Mouse (Mus musculus) limb, embryonic 14.5 days (tissue): ENCODE results near the gene Fmnl3. TPM values are rescaled to one million over a fixed set of nuclear protein-coding genes. Genes with fewer than 3 reads are reported as not detected.
A peak's percentile ranks its signal among the peaks of the same experiment; 100 is the strongest.

ENCODE experiments used
- ATAC-seq: fragments of 200-750 bp; cut with Nextera tagmentation; 2 replicates; pipeline ENCODE4 v1.8.0; 2017; ENCODE audit warnings: low read depth, moderate number of reproducible peaks, moderate TSS enrichment; ENCODE audit not compliant: low FRiP score
- DNase-seq: peaks from one replicate; pipeline ENCODE4 v3.0.0-alpha.2; 2015; ENCODE audit warnings: low spot score
- H3K27ac ChIP-seq: fragments of 300-500 bp; sonication (generic); replicated peaks from 2 replicates; pipeline ENCODE4 v1.5.1; 2014; ENCODE audit warnings: low read depth, mild to moderate bottlenecking, low read length, moderate library complexity, mixed read lengths
- H3K27me3 ChIP-seq: fragments of 300-500 bp; sonication (generic); 2 replicates; pipeline ENCODE4 v1.6.1; 2014; ENCODE audit warnings: low read length, mixed read lengths; ENCODE audit not compliant: control insufficient read depth, insufficient read depth
- H3K36me3 ChIP-seq: fragments of 300-500 bp; sonication (generic); 2 replicates; pipeline ENCODE4 v1.6.1; 2014; ENCODE audit warnings: mild to moderate bottlenecking, low read length, moderate library complexity, mixed read lengths; ENCODE audit not compliant: control insufficient read depth, insufficient read depth
- H3K4me1 ChIP-seq: fragments of 300-500 bp; sonication (generic); 2 replicates; pipeline ENCODE4 v1.6.1; 2014; ENCODE audit warnings: antibody characterized with exemption, low read length, mixed read lengths; ENCODE audit not compliant: control insufficient read depth, insufficient read depth
- H3K4me2 ChIP-seq: fragments of 300-500 bp; sonication (generic); replicated peaks from 2 replicates; pipeline ENCODE4 v1.6.1; 2014; ENCODE audit warnings: low read depth, mild to moderate bottlenecking, low read length, moderate library complexity; ENCODE audit not compliant: severe bottlenecking
- H3K4me3 ChIP-seq: fragments of 300-500 bp; sonication (generic); replicated peaks from 2 replicates; pipeline ENCODE4 v1.5.1; 2014; ENCODE audit warnings: low read length
- H3K9ac ChIP-seq: fragments of 300-500 bp; sonication (generic); 2 replicates; pipeline ENCODE4 v1.6.1; 2014; ENCODE audit warnings: mild to moderate bottlenecking, low read depth, low read length, moderate library complexity; ENCODE audit not compliant: severe bottlenecking
- H3K9me3 ChIP-seq: fragments of 300-500 bp; sonication (generic); 2 replicates; pipeline ENCODE4 v1.6.1; 2016; ENCODE audit warnings: low read length; ENCODE audit not compliant: control insufficient read depth
- POLR2A ChIP-seq: fragments of 200-500 bp; IDR thresholded peaks from 2 replicates; pipeline ENCODE4 v1.8.0; 2012; ENCODE audit warnings: inconsistent platforms, mild to moderate bottlenecking, moderate library complexity, borderline replicate concordance; ENCODE audit not compliant: insufficient read depth, insufficient read length; ENCODE audit errors: extremely low read depth
- WGBS: fragments of 180-500 bp; shearing (Covaris S2); extraction: QIAGEN DNeasy Blood & Tissue Kit; methylation state at CpG from one replicate; pipeline ENCODE4 v1.1.7; 2014; 5-methylcytosine and 5-hydroxymethylcytosine counted together
- polyA plus RNA-seq, 2 experiments: library from polyadenylated mRNA; depleted of rRNA in 1 of 2; stranded (reverse) in 1 of 2; unstranded in 1 of 2; fragments of >200 nt; fragmentation: Nextera tagmentation in 1 of 2; extraction: Ambion mirVana in 1 of 2; gene quantifications; 2 replicates each; pipeline versions ENCODE4 v1.2.1 to v1.2.3; 2012 to 2014

Fmnl3 gene
- polyA plus RNA-seq, 2 experiments, result 19.8 to 55.0 TPM

DNA sequence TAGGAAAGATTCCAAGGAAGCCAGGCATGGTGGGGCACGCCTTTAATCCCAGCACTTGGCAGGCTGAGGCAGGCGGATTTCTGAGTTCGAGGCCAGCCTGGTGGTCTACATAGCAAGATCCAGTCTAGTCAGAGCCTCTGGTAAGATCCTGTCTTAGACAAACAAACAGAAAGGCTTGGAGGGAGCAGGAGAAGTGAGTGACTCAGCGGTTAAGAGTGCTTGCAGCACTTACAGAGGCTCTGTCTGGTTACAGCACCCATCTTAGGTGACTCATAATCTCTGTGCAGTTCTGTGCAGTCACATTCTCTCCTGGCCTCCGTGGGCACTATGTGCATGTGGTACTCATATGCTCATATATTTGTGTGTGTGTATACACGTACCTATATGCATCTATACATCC, 30.3 kb upstream of the Fmnl3 start:
- H3K27me3 ChIP-seq, result no peaks in the 10 kb centered on the region
- H3K4me3 ChIP-seq, result no peak overlapping the region
- no peaks in the 10 kb centered on the region for H3K9me3 ChIP-seq
- no peak overlapping the region for H3K27ac ChIP-seq
- peaks cover 43% of the 10 kb centered on the region for H3K36me3 ChIP-seq
- no peak for TF ChIP-seq POLR2A
- peaks cover 3% of the 10 kb centered on the region; the same call in 1 of the 2 replicates for H3K4me1 ChIP-seq
- DNase-seq (no peak), ATAC-seq (no peak)
- no peak overlapping the region for H3K4me2 ChIP-seq
- H3K9ac ChIP-seq, result no peak overlapping the region
- 91% methylated on average over 6 of the region's 6 CpGs for WGBS

DNA sequence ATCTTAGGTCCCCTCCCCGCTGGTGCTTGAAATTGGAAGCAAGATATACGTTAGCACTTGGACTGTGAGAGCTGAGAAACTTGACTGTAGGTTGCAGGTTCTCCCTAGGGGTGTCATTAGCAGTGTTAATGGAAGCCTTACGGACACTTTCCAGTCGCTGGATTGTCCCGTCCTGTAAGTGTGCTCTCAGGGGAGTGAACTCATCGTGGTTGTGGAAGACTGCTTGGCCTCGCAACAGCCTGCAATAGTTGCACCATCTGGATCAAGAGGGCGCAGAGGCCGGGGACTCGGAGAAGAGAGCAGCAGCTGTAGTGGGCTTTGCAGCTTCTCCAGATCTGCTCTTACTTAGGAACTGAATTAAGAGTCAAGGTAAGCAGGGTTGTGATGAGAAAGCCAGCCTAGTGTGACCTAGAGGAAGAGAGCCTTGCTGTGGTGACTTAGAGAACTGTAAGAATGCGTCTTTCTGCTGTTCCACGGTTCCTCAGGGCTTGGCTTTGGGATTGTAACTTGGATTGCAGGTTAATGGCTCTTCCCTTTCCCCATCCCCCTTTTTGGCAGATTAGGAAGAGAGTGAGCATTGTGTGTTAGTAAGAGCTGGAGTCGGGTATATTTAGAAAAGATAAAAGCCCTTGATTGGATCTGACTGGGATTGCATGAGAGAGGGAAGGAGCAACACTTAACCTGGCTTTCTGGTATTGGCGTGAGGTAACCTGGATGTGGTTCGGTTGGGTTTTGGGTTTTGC, 29.4 kb upstream of the Fmnl3 start:
- Histone ChIP-seq H3K4me2 (no peak overlapping the region), H3K4me1 (peaks cover 12% of the 10 kb centered on the region), H3K27ac (0 out of 2 replicates have a peak overlapping the region, but pooled peaks have one; percentile 13), H3K36me3 (peaks cover 34% of the 10 kb centered on the region), H3K4me3 (no peak overlapping the region), H3K27me3 (no peaks in the 10 kb centered on the region), H3K9me3 (no peaks in the 10 kb centered on the region), H3K9ac (no peak overlapping the region)
- 64% methylated on average over 15 of the region's 15 CpGs for WGBS
- no peak for TF ChIP-seq POLR2A
- peak; percentile 12 for DNase-seq
- ATAC-seq, result peak; percentile 49; the same call in 1 of the 2 replicates

DNA sequence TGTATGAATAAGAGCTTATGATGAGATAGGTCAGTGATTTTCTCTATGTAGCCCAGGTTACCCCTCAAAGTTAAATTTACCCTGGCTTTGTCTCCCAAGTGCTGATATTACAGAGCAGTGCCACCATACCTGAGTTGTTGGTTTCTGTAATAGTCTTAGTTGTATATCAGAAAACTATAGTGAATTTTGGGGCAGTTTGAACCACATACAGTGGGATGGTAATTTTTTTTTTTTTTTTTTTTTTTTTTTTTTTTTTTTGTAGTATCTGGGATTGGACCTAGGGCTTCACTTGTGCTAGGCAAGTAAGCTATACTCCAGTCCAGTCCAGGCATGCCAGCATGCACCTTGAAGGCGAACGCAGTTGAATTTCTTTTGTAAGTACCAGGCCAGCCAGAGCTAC, 27.3 kb upstream of the Fmnl3 start:
- H3K9me3 ChIP-seq, result no peaks in the 10 kb centered on the region
- no peak overlapping the region for H3K27ac ChIP-seq
- no peak overlapping the region for H3K4me2 ChIP-seq
- ATAC-seq, result no peak
- peaks cover 13% of the 10 kb centered on the region for H3K36me3 ChIP-seq
- H3K27me3 ChIP-seq, result no peaks in the 10 kb centered on the region
- H3K9ac ChIP-seq, result no peak overlapping the region
- WGBS, result 81% methylated on average over 2 of the region's 2 CpGs
- peaks cover 20% of the 10 kb centered on the region for H3K4me1 ChIP-seq
- no peak for DNase-seq
- no peak overlapping the region for H3K4me3 ChIP-seq
- TF ChIP-seq POLR2A, result no peak

DNA sequence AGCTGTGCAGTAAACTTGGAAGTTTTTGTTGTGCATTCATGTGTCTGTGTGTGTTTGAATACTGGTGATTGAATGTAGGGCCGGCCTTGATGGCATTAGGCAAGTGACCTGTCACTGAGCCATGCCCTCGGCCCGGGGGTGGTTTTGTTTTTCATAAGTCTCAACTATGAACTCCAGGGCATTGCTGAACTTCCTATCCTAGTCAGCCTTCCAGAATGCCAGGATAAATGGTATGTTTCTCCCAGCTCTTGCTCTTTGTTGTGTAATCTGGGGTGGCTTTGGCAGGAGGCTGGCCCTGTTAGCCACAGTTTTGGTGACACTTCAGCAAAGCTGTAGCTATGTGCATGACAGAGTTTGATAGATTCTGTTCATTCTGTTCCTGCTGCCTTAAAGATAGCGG, 26.6 kb upstream of the Fmnl3 start:
- H3K36me3 ChIP-seq, result peaks cover 6% of the 10 kb centered on the region
- 84% methylated on average over 4 of the region's 4 CpGs for WGBS
- H3K9ac ChIP-seq, result no peak overlapping the region
- H3K4me2 ChIP-seq, result no peak overlapping the region
- no peaks in the 10 kb centered on the region for H3K9me3 ChIP-seq
- H3K4me3 ChIP-seq, result no peak overlapping the region
- no peak for ATAC-seq
- DNase-seq, result no peak
- no peaks in the 10 kb centered on the region for H3K27me3 ChIP-seq
- peaks cover 24% of the 10 kb centered on the region for H3K4me1 ChIP-seq
- H3K27ac ChIP-seq, result no peak overlapping the region
- TF ChIP-seq POLR2A, result no peak

DNA sequence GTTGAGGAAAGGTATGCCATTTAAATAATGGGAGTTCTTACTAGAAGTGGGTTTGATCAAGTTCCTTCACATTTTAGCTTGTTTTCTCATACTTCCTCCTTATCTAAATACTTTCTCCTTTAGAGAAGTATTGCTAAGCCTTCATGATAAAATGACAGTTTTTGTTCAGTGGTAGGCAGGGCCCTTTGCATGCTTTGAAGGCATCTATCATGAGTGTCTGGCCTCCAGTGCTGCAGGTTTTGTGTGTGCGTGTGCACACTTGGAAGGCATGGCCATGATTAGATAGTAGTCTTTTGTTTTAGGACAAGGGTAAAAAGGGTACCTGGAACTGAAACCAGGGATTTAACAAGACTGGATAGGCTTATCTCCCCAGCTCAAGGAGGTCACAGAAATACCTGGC, 26.2 kb upstream of the Fmnl3 start:
- H3K27me3 ChIP-seq, result no peaks in the 10 kb centered on the region
- H3K27ac ChIP-seq, result no peak overlapping the region
- no peak for ATAC-seq
- no peak overlapping the region for H3K4me2 ChIP-seq
- WGBS, result 80% methylated on average over 1 of the region's 1 CpGs
- no peaks in the 10 kb centered on the region for H3K9me3 ChIP-seq
- DNase-seq, result no peak
- no peak overlapping the region for H3K9ac ChIP-seq
- H3K4me1 ChIP-seq, result peaks cover 24% of the 10 kb centered on the region
- H3K4me3 ChIP-seq, result no peak overlapping the region
- TF ChIP-seq POLR2A, result no peak
- 0 out of 2 replicates have a peak, but pooled peaks cover 3% of the 10 kb centered on the region for H3K36me3 ChIP-seq
